Mouse (Mus musculus): ENCODE results near the gene Odf3l1.

Odf3l1 gene

GRCm38 (mm10) chr9:56843679-56844188 lies 20.7 kb downstream of the Odf3l1 start:
- DNase-seq (ENCODE audit: low read depth) = peak; percentile 87

GRCm38 (mm10) chr9:56842303-56842719 lies 22.2 kb downstream of the Odf3l1 start:
- peak; percentile 45 for DNase-seq (ENCODE audit: low read depth)

GRCm38 (mm10) chr9:56841864-56842263 lies 22.6 kb downstream of the Odf3l1 start:
- no peak for DNase-seq (ENCODE audit: low read depth)

GRCm38 (mm10) chr9:56840721-56841120 lies 23.8 kb downstream of the Odf3l1 start:
- no peak for DNase-seq (ENCODE audit: low read depth)

- no peak for DNase-seq (ENCODE audit: low read depth)
Measured at GRCm38 (mm10) chr9:56835152-56835551, 29.3 kb downstream of the Odf3l1 start.

- no peak for DNase-seq (ENCODE audit: low read depth)
Measured at GRCm38 (mm10) chr9:56832900-56833299, 31.6 kb downstream of the Odf3l1 start.

GRCm38 (mm10) chr9:56831904-56832303 lies 32.6 kb downstream of the Odf3l1 start:
- DNase-seq (ENCODE audit: low read depth) = no peak

- no peak for DNase-seq (ENCODE audit: low read depth)
Measured at GRCm38 (mm10) chr9:56830162-56830561, 34.3 kb downstream of the Odf3l1 start.

GRCm38 (mm10) chr9:56828841-56829240 lies 35.6 kb downstream of the Odf3l1 start:
- no peak for DNase-seq (ENCODE audit: low read depth)

- DNase-seq (ENCODE audit: low read depth) = peak; percentile 73
Measured at GRCm38 (mm10) chr9:56828146-56828545, 36.3 kb downstream of the Odf3l1 start.

GRCm38 (mm10) chr9:56825476-56826213 lies 38.8 kb downstream of the Odf3l1 start:
- DNase-seq (ENCODE audit: low read depth) = no peak

GRCm38 (mm10) chr9:56824900-56825299 lies 39.6 kb downstream of the Odf3l1 start:
- peak; percentile 65 for DNase-seq (ENCODE audit: low read depth)

- no peak for DNase-seq (ENCODE audit: low read depth)
Measured at GRCm38 (mm10) chr9:56810916-56811315, 53.6 kb downstream of the Odf3l1 start.

GRCm38 (mm10) chr9:56807990-56808389 lies 56.5 kb downstream of the Odf3l1 start:
- DNase-seq (ENCODE audit: low read depth) = no peak

GRCm38 (mm10) chr9:56803146-56803545 lies 61.3 kb downstream of the Odf3l1 start:
- DNase-seq (ENCODE audit: low read depth) = no peak

All from NIH3T3 (cell line).